Mouse (Mus musculus) liver, postnatal 0 days (tissue): ENCODE measurements at regions not wholly inside any gene's neighbourhood (a gene's known extent, or its start where the extent isn't known, plus 50 kb on each side); places are given as distances from the start of the nearest gene placed in this dataset.

Source experiments
- CTCF ChIP-seq: sonication (generic); IDR thresholded peaks from 2 replicates; pipeline ENCODE4 v1.5.1; 2016; ENCODE audit warnings: antibody characterized with exemption, low read depth
- EP300 ChIP-seq: IDR thresholded peaks from 2 replicates; pipeline ENCODE4 v1.6.1; 2016; ENCODE audit warnings: antibody characterized with exemption, low read depth, mild to moderate bottlenecking

DNA sequence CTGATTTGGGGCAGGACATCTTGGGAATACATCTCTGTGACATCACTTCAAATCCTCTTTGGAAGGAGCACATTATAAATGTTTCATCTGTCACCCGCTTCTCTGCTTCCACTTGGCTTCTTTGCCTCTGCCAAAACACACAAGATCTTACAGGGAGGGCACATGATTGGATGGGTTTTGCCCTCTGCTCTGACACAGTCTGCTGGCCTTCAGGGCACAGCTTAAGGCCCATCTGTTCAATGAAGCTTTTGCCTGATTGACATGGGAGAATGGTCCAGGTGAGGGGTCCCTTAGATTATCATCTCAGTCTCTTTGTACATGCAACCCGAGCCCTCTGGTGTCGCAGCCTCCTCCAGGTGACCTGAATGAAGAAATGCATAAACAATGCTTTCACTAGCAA, 612.7 kb upstream of the Fam92a start:
- TF ChIP-seq CTCF (no peak), EP300 (no peak)
